Mouse (Mus musculus) heart, adult 8-10 months (tissue): Measurements from ENCODE around the gene Rsph3a. TPM values are rescaled to one million over a fixed set of nuclear protein-coding genes. Genes with fewer than 3 reads are reported as not detected.

Source experiments
- DNase-seq: peaks from one replicate; pipeline ENCODE4 v3.0.0; 2022; ENCODE audit warnings: low spot score
- total RNA-seq, 4 experiments: library from RNA; stranded (reverse); gene quantifications; 2 replicates each; pipeline ENCODE4 v1.2.4; 2022

The Rsph3a gene
- total RNA-seq, result 10 to 100 TPM; 26.7 to 39.6 (median 33.8) TPM

GRCm38 (mm10) chr17:7945117-7946052, at the start of gene Rsph3a:
Rsph3a (plus strand) TSS chr17:7945614.
- peak; percentile 82 for DNase-seq

- DNase-seq, result no peak
Measured at GRCm38 (mm10) chr17:7896047-7896635, 49.3 kb upstream of the Rsph3a start.

- DNase-seq, result no peak
Measured at GRCm38 (mm10) chr17:7897120-7897519, 48.3 kb upstream of the Rsph3a start.

GRCm38 (mm10) chr17:7897756-7898155, 47.7 kb upstream of the Rsph3a start:
- no peak for DNase-seq

GRCm38 (mm10) chr17:7899233-7899632, 46.2 kb upstream of the Rsph3a start:
- no peak for DNase-seq

GRCm38 (mm10) chr17:7899961-7900360, 45.5 kb upstream of the Rsph3a start:
- DNase-seq, result no peak

GRCm38 (mm10) chr17:7901536-7901935, 43.9 kb upstream of the Rsph3a start:
- no peak for DNase-seq

GRCm38 (mm10) chr17:7902362-7902761, 43.1 kb upstream of the Rsph3a start:
- no peak for DNase-seq

GRCm38 (mm10) chr17:7904992-7905391, 40.4 kb upstream of the Rsph3a start:
- no peak for DNase-seq

GRCm38 (mm10) chr17:7905936-7906685, 39.3 kb upstream of the Rsph3a start:
- no peak for DNase-seq

- DNase-seq, result no peak
Measured at GRCm38 (mm10) chr17:7914596-7915227, 30.7 kb upstream of the Rsph3a start.

GRCm38 (mm10) chr17:7915791-7916190, 29.6 kb upstream of the Rsph3a start:
- DNase-seq, result no peak

GRCm38 (mm10) chr17:7916782-7917574, 28.4 kb upstream of the Rsph3a start:
- DNase-seq, result no peak

- no peak for DNase-seq
Measured at GRCm38 (mm10) chr17:7918355-7918754, 27.1 kb upstream of the Rsph3a start.

GRCm38 (mm10) chr17:7919209-7919608, 26.2 kb upstream of the Rsph3a start:
- no peak for DNase-seq

- DNase-seq, result no peak
Measured at GRCm38 (mm10) chr17:7922564-7922963, 22.9 kb upstream of the Rsph3a start.

GRCm38 (mm10) chr17:7924185-7924725, 21.2 kb upstream of the Rsph3a start:
- no peak for DNase-seq

- no peak for DNase-seq
Measured at GRCm38 (mm10) chr17:7925413-7926160, 19.8 kb upstream of the Rsph3a start, which contains the start of gene Tagap. Tagap (plus strand) TSS chr17:7926000.

- DNase-seq, result peak; percentile 67
Measured at GRCm38 (mm10) chr17:7927582-7928535, 17.6 kb upstream of the Rsph3a start.
